Mouse (Mus musculus) heart, postnatal 0 days (tissue): ENCODE data around the gene Cpsf6.

Source experiments
- CTCF ChIP-seq: IDR thresholded peaks from 2 replicates; pipeline ENCODE4 v1.5.1; 2016; ENCODE audit warnings: antibody characterized with exemption, control low read depth, low read depth
- EP300 ChIP-seq: IDR thresholded peaks from 2 replicates; pipeline ENCODE4 v1.6.1; 2016; ENCODE audit warnings: antibody characterized with exemption, low read depth

DNA sequence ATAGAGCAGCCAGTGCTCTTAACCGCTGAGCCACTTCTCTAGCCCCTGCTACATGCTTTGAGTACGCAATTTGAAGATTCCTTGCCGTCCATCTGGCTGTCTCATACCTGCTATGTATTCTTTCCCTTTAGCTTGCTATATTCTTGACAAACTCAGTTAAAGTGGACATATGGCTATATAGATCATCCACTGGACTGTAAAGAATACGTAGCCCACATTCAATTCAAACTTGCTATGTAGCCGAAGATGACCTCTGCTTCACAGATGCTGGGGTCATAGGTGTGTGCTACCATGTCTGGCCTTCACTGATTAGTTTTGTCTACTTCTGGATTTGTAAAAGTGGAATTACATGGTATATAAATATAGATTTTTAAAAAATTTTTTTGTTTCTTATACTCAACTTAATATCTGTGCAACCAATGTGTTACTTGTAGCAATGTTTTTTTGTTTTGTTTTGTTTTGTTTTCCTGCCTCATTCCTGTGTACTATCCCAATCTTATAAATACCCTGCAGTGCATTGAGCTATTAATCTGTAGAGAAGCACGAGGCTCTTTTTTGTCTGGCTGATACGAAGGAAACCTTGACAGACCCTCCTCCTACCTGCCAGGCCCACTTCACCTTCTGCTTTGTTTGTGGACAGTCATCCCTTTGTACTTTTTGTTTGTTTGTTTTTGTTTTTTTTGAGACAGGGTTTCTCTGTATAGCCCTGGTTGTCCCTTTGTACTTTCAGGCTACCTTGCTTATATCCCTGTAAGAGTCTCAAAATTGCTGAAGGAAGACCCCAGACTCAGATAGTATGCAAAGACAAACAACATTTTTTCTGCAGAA, 28.9 kb upstream of the Cpsf6 start:
- TF ChIP-seq CTCF (no peak), EP300 (no peak)
